Mouse (Mus musculus) granulocyte monocyte progenitor cell, adult 5-6 weeks (primary cell): ENCODE data around the gene Igfbp4. TPM values are rescaled to one million over a fixed set of nuclear protein-coding genes. Genes with fewer than 3 reads are reported as not detected.

Experiments
- total RNA-seq, 2 experiments: library from RNA; stranded (forward) in 1 of 2; stranded (reverse) in 1 of 2; fragments of 200-712, 200-1000 nt in 1 of 2; fragments of >200 nt in 1 of 2; fragmentation: Nextera tagmentation in 1 of 2; gene quantifications; 2 replicates each; pipeline ENCODE4 v1.2.3; 2014 to 2017

The Igfbp4 gene
- total RNA-seq, 2 experiments from 2014 or later = 236 to 410 TPM

Other genes starting within 250 kb of the Igfbp4 start
- 72.7 and 75.0 TPM in 2 replicates for gene Msl1, start 245.7 kb upstream of the Igfbp4 start, total RNA-seq (2014; fragmentation: Nextera tagmentation)
- 59.8 and 70.1 TPM in 2 replicates for gene Msl1, start 245.7 kb upstream of the Igfbp4 start, total RNA-seq (2017)
- 46.1 and 46.7 TPM in 2 replicates for gene Casc3, start 236.3 kb upstream of the Igfbp4 start, total RNA-seq (2014; fragmentation: Nextera tagmentation)
- 13.6 and 31.8 TPM in 2 replicates for gene Casc3, start 236.3 kb upstream of the Igfbp4 start, total RNA-seq (2017)
- 2.0 TPM in 1 of 2 replicates, not detected in the other for gene Rapgefl1, start 204.5 kb upstream of the Igfbp4 start, total RNA-seq (2014; fragmentation: Nextera tagmentation)
- 0.30 TPM in 1 of 2 replicates, not detected in the other for gene Rapgefl1, start 204.5 kb upstream of the Igfbp4 start, total RNA-seq (2017)
- gene Wipf2, start 177.6 kb upstream of the Igfbp4 start, total RNA-seq (2014; fragmentation: Nextera tagmentation) = 8.6 and 11.4 TPM in 2 replicates
- 2.7 and 2.8 TPM in 2 replicates for gene Wipf2, start 177.6 kb upstream of the Igfbp4 start, total RNA-seq (2017)
- 47.8 and 58.8 TPM in 2 replicates for gene Cdc6, start 133.4 kb upstream of the Igfbp4 start, total RNA-seq (2014; fragmentation: Nextera tagmentation)
- gene Cdc6, start 133.4 kb upstream of the Igfbp4 start, total RNA-seq (2017) = 30.3 and 43.5 TPM in 2 replicates
- gene Rara, start 113.4 kb upstream of the Igfbp4 start, total RNA-seq (2014; fragmentation: Nextera tagmentation) = 3.8 and 8.8 TPM in 2 replicates
- gene Rara, start 113.4 kb upstream of the Igfbp4 start, total RNA-seq (2017) = 1.9 and 3.1 TPM in 2 replicates
- not detected in 2 replicates for gene Gjd3, start 58.2 kb upstream of the Igfbp4 start, total RNA-seq (2014; fragmentation: Nextera tagmentation)
- 1.8 TPM in 1 of 2 replicates, not detected in the other for gene Gjd3, start 58.2 kb upstream of the Igfbp4 start, total RNA-seq (2017)
- 216 and 220 TPM in 2 replicates for gene Top2a, start 17.1 kb upstream of the Igfbp4 start, total RNA-seq (2014; fragmentation: Nextera tagmentation)
- gene Top2a, start 17.1 kb upstream of the Igfbp4 start, total RNA-seq (2017) = 674 and 681 TPM in 2 replicates
- 2.8 and 3.0 TPM in 2 replicates for gene Tns4, start 48.1 kb downstream of the Igfbp4 start, total RNA-seq (2014; fragmentation: Nextera tagmentation)
- 0.62 and 3.1 TPM in 2 replicates for gene Tns4, start 48.1 kb downstream of the Igfbp4 start, total RNA-seq (2017)
- gene Ccr7, start 113.8 kb downstream of the Igfbp4 start, total RNA-seq (2014; fragmentation: Nextera tagmentation) = not detected in 2 replicates
- 0.34 TPM in 1 of 2 replicates, not detected in the other for gene Ccr7, start 113.8 kb downstream of the Igfbp4 start, total RNA-seq (2017)
- 91.7 and 118 TPM in 2 replicates for gene Smarce1, start 189.8 kb downstream of the Igfbp4 start, total RNA-seq (2014; fragmentation: Nextera tagmentation)
- 256 and 293 TPM in 2 replicates for gene Smarce1, start 189.8 kb downstream of the Igfbp4 start, total RNA-seq (2017)
- not detected in 2 replicates for gene Krt222, start 202.8 kb downstream of the Igfbp4 start, total RNA-seq (2014; fragmentation: Nextera tagmentation)
- gene Krt222, start 202.8 kb downstream of the Igfbp4 start, total RNA-seq (2017) = not detected in 2 replicates
- gene Krt24, start 244.0 kb downstream of the Igfbp4 start, total RNA-seq (2014; fragmentation: Nextera tagmentation) = not detected in 2 replicates
- gene Krt24, start 244.0 kb downstream of the Igfbp4 start, total RNA-seq (2017) = not detected in 2 replicates